Mouse (Mus musculus) lung, adult 2 months (tissue): ENCODE measurements around the gene Cldn19. TPM values are rescaled to one million over a fixed set of nuclear protein-coding genes. Genes with fewer than 3 reads are reported as not detected.

Source experiments
- DNase-seq: peaks from one replicate; pipeline ENCODE4 v3.0.0; 2022
- H3K4me1 ChIP-seq: fragments of 200-500 bp; 2 replicates; pipeline ENCODE4 v1.6.1; 2011; ENCODE audit warnings: low read length; ENCODE audit not compliant: control insufficient read depth, insufficient read depth
- H3K4me3 ChIP-seq: fragments of 200-500 bp; replicated peaks from 2 replicates; pipeline ENCODE3; 2011; ENCODE audit warnings: low read depth, mild to moderate bottlenecking, control low read depth, low read length; ENCODE audit errors: extremely low read depth
- CTCF ChIP-seq: fragments of 200-500 bp; IDR thresholded peaks from 2 replicates; pipeline ENCODE4 v1.5.1; 2011; ENCODE audit warnings: mild to moderate bottlenecking, low read length, control low read depth; ENCODE audit not compliant: insufficient read depth
- POLR2A ChIP-seq: fragments of 200-500 bp; IDR thresholded peaks from 2 replicates; pipeline ENCODE4 v1.6.1; 2011; ENCODE audit warnings: low read depth, mild to moderate bottlenecking, control low read depth, low read length, borderline replicate concordance; ENCODE audit errors: extremely low read depth
- WGBS: fragments of 180-500 bp; shearing (Covaris S2); methylation state at CpG from one replicate; pipeline ENCODE4 v1.1.7; 2018; 5-methylcytosine and 5-hydroxymethylcytosine counted together
- polyA plus RNA-seq: library from polyadenylated mRNA; depleted of rRNA; stranded (reverse); fragments of >200 nt; gene quantifications from 2 replicates; pipeline ENCODE4 v1.2.3, GENCODE M21; 2012

Cldn19 gene
- polyA plus RNA-seq, 1 experiment = 1.2 TPM

DNA sequence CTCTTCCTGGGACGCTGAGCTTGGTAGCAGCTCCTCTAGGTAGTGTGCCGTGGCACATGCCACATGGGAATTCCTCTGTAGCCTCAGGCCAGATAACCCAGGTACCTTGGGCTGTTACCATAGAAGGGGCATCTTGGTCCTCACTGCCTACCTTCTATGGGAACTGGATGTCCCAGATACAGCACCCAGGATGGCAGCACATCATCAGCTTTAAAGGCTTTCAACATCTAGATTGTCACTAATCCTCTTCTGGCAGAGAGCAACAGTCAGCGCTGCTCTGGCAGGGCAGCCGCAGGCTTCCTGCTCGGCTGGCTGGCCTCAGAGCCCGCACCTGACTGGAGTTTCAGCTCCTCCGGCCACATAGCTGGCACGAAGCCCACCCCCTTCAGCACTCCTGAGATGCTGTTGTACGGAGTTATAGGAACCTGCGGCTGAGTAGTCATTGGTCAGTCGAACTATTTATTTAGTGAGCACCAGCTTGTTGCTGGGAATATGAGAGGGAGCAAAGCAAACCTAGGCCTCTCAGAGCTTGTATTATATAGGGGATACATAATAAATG is 6.7 kb upstream of the Cldn19 start:
- Histone ChIP-seq H3K4me3 (no peak overlapping the region), H3K4me1 (peaks cover 6% of the 10 kb centered on the region)
- TF ChIP-seq CTCF = no peak
- TF ChIP-seq POLR2A = no peak
- 67% methylated on average over 11 of the region's 11 CpGs for WGBS
- peak; percentile 32 for DNase-seq

DNA sequence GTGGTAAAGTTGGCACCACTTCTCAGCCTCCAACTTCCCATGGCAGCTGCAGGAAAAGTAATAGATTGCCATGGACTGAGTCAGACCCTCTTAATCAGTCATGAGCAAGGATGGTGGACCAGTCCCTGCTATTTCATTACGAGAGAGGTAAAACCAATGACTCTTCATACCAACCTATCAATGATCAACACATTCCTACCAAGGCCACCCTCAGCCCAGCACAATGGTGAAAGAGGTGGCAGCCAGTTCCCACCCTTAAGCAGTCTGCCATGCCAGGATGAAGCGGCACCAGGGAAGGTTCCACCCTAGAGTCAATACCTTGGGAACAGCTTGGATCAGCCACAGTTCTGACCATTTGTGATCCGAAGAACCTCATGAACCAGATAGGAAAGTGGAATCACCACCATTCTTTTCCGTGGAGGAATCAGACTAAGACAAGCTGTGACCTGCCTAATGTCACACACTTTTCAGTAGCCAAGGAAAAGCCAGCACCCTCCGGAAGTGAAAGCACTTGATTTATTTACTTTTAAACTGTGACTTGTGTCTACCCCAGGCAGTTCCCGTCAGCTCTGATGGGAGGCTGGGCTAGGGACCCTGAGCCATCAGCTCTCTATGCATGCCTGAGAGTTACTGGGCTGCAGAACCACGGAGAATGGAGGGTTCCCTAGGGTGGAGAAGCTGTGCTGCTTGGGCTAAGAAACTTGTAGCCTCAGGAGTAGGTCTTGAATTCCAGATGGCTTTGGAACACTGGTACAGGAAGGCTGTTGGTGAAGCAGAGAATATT is 3.0 kb upstream of the Cldn19 start:
- Histone ChIP-seq H3K4me1 (peaks cover 4% of the 10 kb centered on the region; the same call in 1 of the 2 replicates), H3K4me3 (no peak overlapping the region)
- 47% methylated on average over 7 of the region's 7 CpGs for WGBS
- TF ChIP-seq POLR2A = no peak
- TF ChIP-seq CTCF = no peak
- no peak for DNase-seq

DNA sequence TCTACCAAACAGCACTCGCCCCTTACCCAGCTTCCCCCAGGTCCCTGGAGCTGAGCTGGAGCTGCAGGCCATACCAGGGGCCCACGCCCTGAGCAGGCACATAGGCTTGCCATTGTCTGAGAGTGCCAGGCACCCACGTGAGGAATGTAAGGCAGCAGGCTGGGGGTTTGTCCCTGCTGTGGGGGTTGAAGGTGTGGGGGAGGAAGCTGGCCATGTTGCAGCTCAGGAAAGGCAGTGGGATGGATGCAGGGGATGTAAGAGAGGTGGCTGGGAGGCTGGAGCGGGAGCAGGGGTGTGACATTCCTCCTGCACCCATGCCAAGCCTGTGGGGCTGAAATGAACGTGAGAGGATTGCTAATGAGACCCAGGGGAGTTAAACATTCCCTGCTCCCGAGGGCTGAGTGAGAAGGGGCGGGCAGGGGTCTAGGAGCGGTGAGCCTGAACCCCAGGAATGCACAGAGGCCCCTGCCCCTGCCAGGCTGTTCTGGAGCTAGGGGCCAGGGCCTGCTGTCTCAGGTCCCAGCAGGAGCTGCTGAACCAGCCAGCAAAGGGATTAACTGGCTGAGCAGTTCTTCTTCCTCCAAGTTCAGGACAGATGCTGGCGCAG is 1.1 kb upstream of the Cldn19 start:
- Histone ChIP-seq H3K4me1 (0 out of 2 replicates have a peak, but pooled peaks cover 2% of the 10 kb centered on the region), H3K4me3 (no peak overlapping the region)
- TF ChIP-seq POLR2A (no peak), CTCF (no peak)
- 66% methylated on average over 9 of the region's 9 CpGs for WGBS
- no peak for DNase-seq

DNA sequence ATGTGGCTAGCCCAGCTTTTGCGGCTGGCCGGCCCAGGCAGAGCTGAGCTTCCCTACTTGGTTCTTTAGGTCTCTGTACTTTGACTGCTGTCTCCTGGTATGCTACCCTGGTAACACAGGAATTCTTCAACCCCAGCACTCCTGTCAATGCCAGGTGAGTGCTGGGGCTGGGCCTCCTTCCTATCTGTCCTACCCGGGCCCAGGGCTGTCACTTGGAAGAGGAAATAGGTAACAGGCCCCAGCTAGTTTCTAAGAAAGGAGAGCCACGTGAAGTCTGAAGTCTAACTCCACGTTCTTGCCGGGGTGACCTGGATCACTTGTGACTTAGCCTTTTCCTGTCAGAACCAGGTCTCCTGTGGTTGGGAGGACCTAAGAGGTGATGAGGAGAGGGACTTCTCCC is 1.9 kb downstream of the Cldn19 start:
- no peak overlapping the region for H3K4me3 ChIP-seq
- 65% methylated on average over 6 of the region's 6 CpGs for WGBS
- DNase-seq = no peak
- TF ChIP-seq POLR2A (no peak), CTCF (no peak)
- H3K4me1 ChIP-seq = 0 out of 2 replicates have a peak, but pooled peaks cover 4% of the 10 kb centered on the region

DNA sequence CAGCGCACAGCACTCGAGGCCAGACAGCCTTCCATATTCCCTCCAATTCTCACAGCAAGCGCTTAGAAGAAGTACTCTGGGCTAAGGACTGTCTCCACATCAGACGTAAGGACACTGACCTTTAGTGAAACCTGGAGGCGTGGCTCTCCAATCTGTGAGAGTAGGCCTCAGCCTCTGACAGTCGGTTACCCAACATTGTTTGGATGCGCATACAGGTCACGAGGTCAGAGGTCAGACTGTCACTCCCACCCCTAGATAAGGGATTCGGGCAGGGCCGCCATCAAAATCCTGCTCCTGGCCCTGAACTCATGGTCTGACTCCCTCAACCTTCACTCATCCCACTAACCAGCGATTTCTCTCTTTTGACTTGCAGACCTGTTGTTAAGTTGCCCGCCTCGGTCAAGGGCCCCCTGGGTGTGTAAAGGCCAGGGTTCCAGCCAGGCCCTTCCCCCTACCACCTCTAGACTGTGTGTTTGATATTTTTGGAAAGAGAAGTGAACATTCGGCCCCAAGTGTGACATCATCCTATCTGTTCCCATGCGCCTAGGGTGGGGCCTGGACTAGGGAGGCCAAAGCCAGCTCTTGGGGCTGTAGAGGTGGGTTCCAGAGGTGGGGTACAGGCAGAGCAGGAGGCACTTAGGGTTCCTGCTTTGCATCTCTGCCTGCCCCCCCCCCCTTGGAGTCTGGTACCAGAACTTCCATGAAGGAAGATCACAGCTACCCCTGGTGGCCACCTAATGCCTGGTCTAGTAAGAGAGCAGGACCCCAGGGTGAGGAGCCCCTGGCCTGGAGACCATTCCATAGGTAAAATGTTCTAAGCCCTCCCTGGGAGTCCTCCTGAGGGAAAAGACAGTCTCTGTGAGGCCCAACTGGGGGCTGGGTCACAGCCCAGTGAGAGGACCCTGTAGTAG is 4.4 kb downstream of the Cldn19 start:
- 86% methylated on average over 15 of the region's 15 CpGs for whole genome bisulfite sequencing
- no peak for DNase-seq
- peaks cover 6% of the 10 kb centered on the region for H3K4me1 ChIP-seq
- TF ChIP-seq CTCF (no peak), POLR2A (no peak)
- H3K4me3 ChIP-seq = no peak overlapping the region

DNA sequence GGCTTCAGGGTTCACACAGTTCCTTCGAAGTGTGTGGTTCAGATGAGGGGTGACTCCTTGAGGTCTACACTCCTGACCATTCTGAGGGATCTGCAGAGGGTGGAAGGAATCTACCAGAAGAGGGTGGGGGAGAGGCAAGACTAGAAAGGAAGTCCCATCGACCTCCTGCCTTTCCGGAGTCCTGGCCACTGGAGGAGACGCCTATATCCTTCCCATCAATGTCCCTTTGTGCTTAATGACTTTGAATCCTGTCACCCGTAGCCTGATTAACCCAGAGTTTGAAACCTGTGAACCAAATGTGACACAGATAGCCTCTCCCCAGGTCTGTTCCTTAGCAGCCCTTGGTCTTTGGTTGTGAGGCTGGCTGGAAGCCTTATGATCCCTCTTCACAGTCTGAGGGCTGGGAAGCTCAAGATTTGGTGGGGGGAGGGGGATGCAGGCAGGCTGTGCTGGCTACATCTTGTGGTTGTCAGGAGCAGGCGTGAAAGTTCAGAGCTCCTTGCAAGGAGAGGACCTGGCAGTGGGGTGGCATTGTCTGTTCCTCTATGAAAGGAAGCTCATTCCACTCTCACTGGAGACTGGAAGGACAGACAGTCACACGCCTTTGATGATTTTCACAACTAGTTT is 6.0 kb downstream of the Cldn19 start:
- Histone ChIP-seq H3K4me1 (peaks cover 6% of the 10 kb centered on the region), H3K4me3 (no peak overlapping the region)
- 37% methylated on average over 7 of the region's 7 CpGs for WGBS
- DNase-seq = no peak
- TF ChIP-seq CTCF = no peak
- 0 out of 2 replicates have a peak, but pooled peaks have one; percentile 12 for TF ChIP-seq POLR2A

DNA sequence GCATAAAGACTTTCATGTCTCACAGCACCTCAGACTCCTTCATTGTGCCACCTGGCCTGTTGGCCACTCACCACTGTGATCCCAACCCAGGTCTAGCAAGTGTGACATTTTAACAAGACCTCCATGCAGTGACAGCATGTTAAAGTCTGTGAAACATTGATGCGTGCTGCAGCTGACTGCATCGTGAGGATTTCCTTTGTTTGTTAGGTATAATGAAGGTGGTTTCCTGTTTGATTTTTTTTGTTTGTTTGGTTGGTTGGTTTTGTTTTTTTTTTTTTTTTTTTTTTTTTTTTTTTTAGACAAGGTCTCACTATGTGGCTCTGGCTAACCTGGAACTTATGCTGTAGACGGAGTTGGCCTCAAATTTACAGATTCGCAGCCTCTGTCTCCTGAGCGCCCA is 7.3 kb downstream of the Cldn19 start:
- TF ChIP-seq CTCF (no peak), POLR2A (no peak)
- DNase-seq = no peak
- peaks cover 6% of the 10 kb centered on the region for H3K4me1 ChIP-seq
- 75% methylated on average over 5 of the region's 5 CpGs for WGBS
- H3K4me3 ChIP-seq = no peak overlapping the region

DNA sequence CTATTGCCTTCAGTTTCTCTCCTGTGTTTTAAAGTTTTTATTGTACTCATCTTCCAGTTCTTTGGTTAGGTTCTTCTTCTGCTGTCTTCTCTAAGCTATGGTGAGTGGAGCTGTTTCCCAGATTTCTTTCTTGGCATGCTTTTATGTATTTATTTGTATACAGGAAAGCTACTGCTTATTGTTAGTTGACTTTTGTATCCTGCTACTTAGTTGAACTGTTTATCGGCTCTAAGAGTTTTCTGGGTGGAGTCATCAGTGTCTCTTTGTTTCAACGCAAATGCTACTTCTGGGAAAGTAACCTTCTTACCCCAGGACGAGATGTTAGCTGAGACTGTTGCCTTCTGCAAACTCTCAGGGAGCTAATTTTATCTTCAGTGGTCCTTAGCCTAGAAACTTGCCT is 8.2 kb downstream of the Cldn19 start:
- H3K4me1 ChIP-seq = peaks cover 6% of the 10 kb centered on the region
- no peak for DNase-seq
- H3K4me3 ChIP-seq = no peak overlapping the region
- TF ChIP-seq CTCF (no peak), POLR2A (no peak)
- WGBS = 25% methylated on average over 3 of the region's 3 CpGs

DNA sequence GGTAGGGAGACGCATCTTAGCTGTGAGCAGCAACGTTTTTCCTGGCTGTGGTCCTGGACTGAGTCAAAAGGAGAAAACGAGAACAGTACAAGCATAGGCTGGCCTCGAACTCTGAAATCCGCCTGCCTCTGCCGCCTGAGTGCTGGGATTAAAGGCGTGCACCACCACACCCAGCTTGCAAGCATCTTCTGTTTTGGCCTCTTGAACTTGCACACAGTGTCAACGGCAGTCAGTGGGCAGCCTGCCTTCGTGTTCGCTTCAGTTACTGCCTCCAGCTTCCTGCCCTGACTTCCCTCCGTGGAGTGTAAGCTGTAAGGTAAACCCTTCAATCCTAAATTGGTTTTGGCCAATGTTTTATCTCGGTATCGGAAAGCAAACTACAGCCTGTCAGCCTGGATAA is 11.4 kb downstream of the Cldn19 start:
- Histone ChIP-seq H3K4me3 (no peak overlapping the region), H3K4me1 (peaks cover 3% of the 10 kb centered on the region)
- no peak for DNase-seq
- WGBS = 55% methylated on average over 13 of the region's 13 CpGs
- TF ChIP-seq CTCF = no peak
- TF ChIP-seq POLR2A = no peak

DNA sequence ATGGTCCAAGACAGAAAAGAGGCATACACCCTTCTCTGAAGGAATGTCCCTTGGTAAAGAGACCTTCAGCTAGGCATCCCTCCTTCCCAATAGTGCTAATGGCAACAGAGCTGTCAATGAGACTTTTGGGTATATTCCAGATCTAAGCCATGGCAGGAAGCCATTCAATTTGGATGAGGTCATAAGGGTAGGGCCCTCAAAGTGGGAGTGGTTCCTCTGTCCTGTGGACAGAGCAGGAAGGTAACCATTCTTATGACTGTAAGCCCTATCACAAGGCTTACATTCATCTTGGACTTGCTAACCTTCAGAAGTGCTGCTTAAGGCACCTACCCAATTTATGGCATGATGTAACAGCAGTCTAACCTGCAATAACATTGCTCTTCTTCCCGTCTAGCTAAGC is 19.4 kb downstream of the Cldn19 start:
- Histone ChIP-seq H3K4me3 (no peak overlapping the region), H3K4me1 (peaks cover 15% of the 10 kb centered on the region)
- TF ChIP-seq POLR2A (no peak), CTCF (no peak)
- WGBS = 30% methylated on average over 1 of the region's 1 CpGs
- peak; percentile 38 for DNase-seq
